Comparison of ENCODE assay signal across 28 mouse cellular contexts in the genomic region with DNA sequence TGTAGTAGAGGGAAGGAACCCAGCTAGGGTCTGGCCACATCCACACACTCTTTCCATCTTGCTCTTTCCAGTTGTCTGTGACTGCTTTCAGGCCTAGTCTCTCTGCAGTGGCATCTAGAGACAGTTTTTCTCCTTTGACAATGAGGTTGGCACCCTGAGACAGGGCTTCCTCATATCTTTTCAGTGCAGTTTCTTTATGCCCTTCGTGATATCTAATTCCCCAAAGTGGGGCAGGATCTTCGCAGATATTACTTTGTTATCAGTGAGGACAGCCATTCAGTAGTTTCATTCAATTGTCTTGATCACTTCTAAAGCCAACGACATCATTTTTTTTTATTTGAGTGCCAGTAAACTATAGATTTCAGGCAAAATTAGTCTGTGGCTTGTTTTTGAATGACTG. TPM values are rescaled to one million over a fixed set of nuclear protein-coding genes. Genes with fewer than 3 reads are reported as not detected.
DNase-seq lines count a peak whose midpoint lies in the region; ATAC-seq and TF ChIP-seq lines count a peak whose summit lies in the region.
"Had no signal": no experiment of that assay in that cellular context is flagged by ENCODE, and none has a peak within 500 bp of the region (broad histone marks: within the 10 kb centered on the region; RNA-seq: fewer than 3 reads in every experiment).

No protein-coding gene starts in this region.

- H3K27ac ChIP-seq in liver, embryonic 13.5 days = no peak overlapping the region
- H3K27ac ChIP-seq in bone marrow, adult 2 months (ENCODE audit: control insufficient read depth, insufficient read depth, low read depth, low read length, poor library complexity) = peak overlapping the region; percentile 29
- H3K27ac ChIP-seq in hindbrain, embryonic 14.5 days = no peak overlapping the region
- H3K27ac ChIP-seq: embryonic facial prominence, embryonic 13.5 days; forebrain, embryonic 12.5 days; hindbrain, embryonic 12.5 days; kidney, postnatal 0 days; limb, embryonic 10.5 days; limb, embryonic 15.5 days; lung, embryonic 15.5 days; midbrain, embryonic 13.5 days had no signal

- H3K36me3 ChIP-seq in liver, embryonic 13.5 days = no peaks in the 10 kb centered on the region
- H3K36me3 ChIP-seq in hindbrain, embryonic 14.5 days (replicated peaks; ENCODE audit: control insufficient read depth, insufficient read depth) = no peaks in the 10 kb centered on the region
- H3K36me3 ChIP-seq: embryonic facial prominence, embryonic 13.5 days; forebrain, embryonic 12.5 days; G1E; hindbrain, embryonic 12.5 days; limb, embryonic 10.5 days; limb, embryonic 15.5 days; lung, embryonic 15.5 days; midbrain, embryonic 13.5 days had no signal

- ATAC-seq in liver, embryonic 13.5 days (ENCODE audit: low read depth) = peak; percentile 65
- ATAC-seq in erythroid progenitor cell, adult 5-6 weeks (replicated peaks; ENCODE audit: low FRiP score, poor library complexity, severe bottlenecking) = peak; percentile 65
- ATAC-seq in megakaryocyte-erythroid progenitor cell, adult 5-6 weeks (replicated peaks; ENCODE audit: low FRiP score, low TSS enrichment, poor library complexity, severe bottlenecking) = peak; percentile 94
- ATAC-seq in hindbrain, embryonic 14.5 days (ENCODE audit: low FRiP score) = no peak
- ATAC-seq: forebrain, postnatal 0 days; intestine, embryonic 16.5 days; midbrain, embryonic 13.5 days; Patski had no signal

- TF ChIP-seq CTCF in bone marrow, adult 2 months (IDR thresholded peaks at IDR 0.05; ENCODE audit: control insufficient read depth, insufficient read depth, low read length) = no peak

- no peak for DNase-seq in liver, embryonic 13.5 days
- no peak for DNase-seq in liver
- DNase-seq in kidney, postnatal 25 days = no peak
- DNase-seq in hindbrain, embryonic 14.5 days (ENCODE audit: low spot score) = no peak
- DNase-seq: adrenal gland, postnatal 14 days; cerebellum, adult 8-10 months; cerebellum, postnatal 36 days; forebrain, postnatal 0 days; gastrocnemius, postnatal 14 days; heart, postnatal 36 days; kidney, adult 8-10 months had no signal

- H3K4me1 ChIP-seq in liver, embryonic 13.5 days (replicated peaks) = no peaks in the 10 kb centered on the region
- H3K4me1 ChIP-seq in bone marrow, adult 2 months (ENCODE audit: control insufficient read depth, insufficient read depth, low read length) = no peaks in the 10 kb centered on the region
- no peaks in the 10 kb centered on the region for H3K4me1 ChIP-seq in hindbrain, embryonic 14.5 days (replicated peaks; ENCODE audit: control insufficient read depth, insufficient read depth, low read length)
- H3K4me1 ChIP-seq: embryonic facial prominence, embryonic 13.5 days; forebrain, embryonic 12.5 days; hindbrain, embryonic 12.5 days; limb, embryonic 10.5 days; limb, embryonic 15.5 days; lung, embryonic 15.5 days; megakaryocyte, embryonic 14.5 days; midbrain, embryonic 13.5 days had no signal

- no peak overlapping the region for H3K4me3 ChIP-seq in liver, embryonic 13.5 days (replicated peaks)
- H3K4me3 ChIP-seq in bone marrow, adult 2 months (replicated peaks; ENCODE audit: control insufficient read depth, low read depth, low read length) = no peak overlapping the region
- no peak overlapping the region for H3K4me3 ChIP-seq in hindbrain, embryonic 14.5 days (replicated peaks; ENCODE audit: low read length)
- H3K4me3 ChIP-seq: embryonic facial prominence, embryonic 13.5 days; erythroblast, embryonic 14.5 days; forebrain, embryonic 12.5 days; hindbrain, embryonic 12.5 days; limb, embryonic 10.5 days; limb, embryonic 15.5 days; lung, embryonic 15.5 days; megakaryocyte, embryonic 14.5 days; midbrain, embryonic 13.5 days had no signal

- no peaks in the 10 kb centered on the region for H3K9me3 ChIP-seq in liver, embryonic 13.5 days (replicated peaks)
- no peaks in the 10 kb centered on the region for H3K9me3 ChIP-seq in hindbrain, embryonic 14.5 days (ENCODE audit: control insufficient read depth, low read length)
- H3K9me3 ChIP-seq: embryonic facial prominence, embryonic 13.5 days; forebrain, embryonic 12.5 days; G1E; hindbrain, embryonic 12.5 days; limb, embryonic 10.5 days; limb, embryonic 15.5 days; lung, embryonic 15.5 days; megakaryocyte, embryonic 14.5 days; midbrain, embryonic 13.5 days had no signal

- 52% methylated on average over 3 of the region's 3 CpGs for WGBS in liver, embryonic 13.5 days (ENCODE audit: insufficient replicate concordance)
- WGBS in bone marrow, adult 2 months = 57% methylated on average over 3 of the region's 3 CpGs
- 90% methylated on average over 3 of the region's 3 CpGs for WGBS in hindbrain, embryonic 14.5 days

- H3K27me3 ChIP-seq in liver, embryonic 13.5 days = no peaks in the 10 kb centered on the region
- no peaks in the 10 kb centered on the region for H3K27me3 ChIP-seq in hindbrain, embryonic 14.5 days (ENCODE audit: control insufficient read depth, insufficient read depth, low read length)
- H3K27me3 ChIP-seq: embryonic facial prominence, embryonic 13.5 days; forebrain, embryonic 12.5 days; hindbrain, embryonic 12.5 days; limb, embryonic 15.5 days; lung, embryonic 15.5 days; megakaryocyte, embryonic 14.5 days; midbrain, embryonic 13.5 days; Patski had no signal

- no peak overlapping the region for H3K4me2 ChIP-seq in liver, embryonic 13.5 days
- no peak overlapping the region for H3K4me2 ChIP-seq in hindbrain, embryonic 14.5 days (replicated peaks)
- H3K4me2 ChIP-seq: embryonic facial prominence, embryonic 13.5 days; forebrain, embryonic 12.5 days; heart, embryonic 11.5 days; hindbrain, embryonic 12.5 days; limb, embryonic 15.5 days; lung, embryonic 15.5 days; midbrain, embryonic 13.5 days had no signal

- TF ChIP-seq POLR2A in bone marrow, adult 2 months (IDR thresholded peaks at IDR 0.05; ENCODE audit: borderline replicate concordance, control insufficient read depth, low read depth, low read length) = no peak

- H3K9ac ChIP-seq in liver, embryonic 13.5 days = no peak overlapping the region
- no peak overlapping the region for H3K9ac ChIP-seq in hindbrain, embryonic 14.5 days
- H3K9ac ChIP-seq: embryonic facial prominence, embryonic 13.5 days; forebrain, embryonic 12.5 days; forebrain, postnatal 0 days; hindbrain, embryonic 12.5 days; limb, embryonic 15.5 days; lung, embryonic 15.5 days; midbrain, embryonic 13.5 days had no signal

RNA-seq across cellular contexts. Expression of a gene that starts 41.0 kb away (rescaled TPM):
- 2.6 and 3.0 TPM in 2 replicates for polyA plus RNA-seq in liver, embryonic 13.5 days (2015; fragmentation: Nextera tagmentation; extraction: Ambion mirVana)
- polyA plus RNA-seq in bone marrow, adult 2 months (2011; ENCODE audit: insufficient read depth, insufficient read length, low replicate concordance, missing spikeins) = 49.3 and 84.1 TPM in 2 replicates
- 19.1 and 28.9 TPM in 2 replicates for total RNA-seq in erythroid progenitor cell, adult 5-6 weeks (2015; ENCODE audit: low replicate concordance)
- 23.1 and 24.3 TPM in 2 replicates for total RNA-seq in erythroid progenitor cell, adult 5-6 weeks (2017; ENCODE audit: low replicate concordance)
- total RNA-seq in megakaryocyte-erythroid progenitor cell, adult 5-6 weeks (2014; fragmentation: Nextera tagmentation) = 42.0 and 58.0 TPM in 2 replicates
- total RNA-seq in megakaryocyte-erythroid progenitor cell, adult 5-6 weeks (2017) = 32.6 and 48.8 TPM in 2 replicates
- 2.8 and 3.1 TPM in 2 replicates for polyA plus RNA-seq in hindbrain, embryonic 14.5 days (2014; fragmentation: Nextera tagmentation; extraction: Ambion mirVana)

Comparison
In these comparisons a context has a peak if more than half of its experiments do, and no peak if none do; other contexts are left out.
1. RNA of a gene that starts 41.0 kb away (polyA plus RNA-seq): 49.3 to 84.1 TPM in bone marrow, adult 2 months; 2.6 to 3.0 TPM in liver, embryonic 13.5 days and 2.8 to 3.1 TPM in hindbrain, embryonic 14.5 days; every median in the first group is over 10 times any median in the second.